Mouse (Mus musculus) left cerebral cortex, postnatal 25 days (tissue): ENCODE measurements at regions not wholly inside any gene's neighbourhood (a gene's known extent, or its start where the extent isn't known, plus 50 kb on each side); places are given as distances from the start of the nearest gene placed in this dataset.

Experiments
- DNase-seq, 2 experiments: peaks; one replicate each; pipeline ENCODE4 v3.0.0; 2022; ENCODE audit warnings: low spot score in 2 of 2, mixed read lengths in 1 of 2
- intact Hi-C: fragments of 180-260 bp; cut with DNase I; formaldehyde crosslinking; loops from one replicate; pipeline ENCODE4 v1.15.1; 2025

GRCm38 (mm10) chr15:93913462-93913861, 317.8 kb upstream of the Prickle1 start:
- intact Hi-C loops: no loop called here
- peak in 1 of 2 experiments; percentile 47 for DNase-seq

- intact Hi-C loops: no loop called here
- DNase-seq: no peak
These were observed 317.4 kb upstream of the Prickle1 start for GRCm38 (mm10) chr15:93913041-93913440.

- intact Hi-C loops: no loop called here
- no peak for DNase-seq
These were observed 315.3 kb upstream of the Prickle1 start for GRCm38 (mm10) chr15:93910981-93911431.

GRCm38 (mm10) chr15:93910158-93910557, 314.5 kb upstream of the Prickle1 start:
- DNase-seq: no peak
- intact Hi-C loops: no loop called here

GRCm38 (mm10) chr15:93903671-93904603, 308.2 kb upstream of the Prickle1 start:
- DNase-seq: no peak
- intact Hi-C loops: no loop called here

GRCm38 (mm10) chr15:93882826-93883225, 287.1 kb upstream of the Prickle1 start:
- intact Hi-C loops: no loop called here
- DNase-seq: no peak

GRCm38 (mm10) chr15:93881276-93881675, 285.6 kb upstream of the Prickle1 start:
- peak in 1 of 2 experiments; percentile 76 for DNase-seq
- intact Hi-C loops: no loop called here

- DNase-seq: peak in 1 of 2 experiments; percentile 43
- intact Hi-C loops: no loop called here
These were observed 284.6 kb upstream of the Prickle1 start for GRCm38 (mm10) chr15:93880302-93880701.

- peak in 1 of 2 experiments; percentile 67 for DNase-seq
- intact Hi-C loops: loop anchor here (1.0 to 5.0 kb wide), 3 partner anchors 26 to 283 kb away; partner anchors contain the start of gene Prickle1
These were observed 283.3 kb upstream of the Prickle1 start for GRCm38 (mm10) chr15:93879006-93879405.

- DNase-seq: peak; percentile 32 to 76
- intact Hi-C loops: loop anchor here (5.0 kb wide), 2 partner anchors 279 to 286 kb away; partner anchors contain the start of gene Prickle1
These were observed 280.6 kb upstream of the Prickle1 start for GRCm38 (mm10) chr15:93876335-93876734.

GRCm38 (mm10) chr15:93875685-93876084, 280.0 kb upstream of the Prickle1 start:
- intact Hi-C loops: loop anchor here (5.0 kb wide), 2 partner anchors 278 to 287 kb away; partner anchors contain the start of gene Prickle1
- peak in 1 of 2 experiments; percentile 78 for DNase-seq

GRCm38 (mm10) chr15:93874206-93874605, 278.5 kb upstream of the Prickle1 start:
- intact Hi-C loops: no loop called here
- peak; percentile 60 to 90 for DNase-seq

GRCm38 (mm10) chr15:93857336-93857901, 261.7 kb upstream of the Prickle1 start:
- intact Hi-C loops: no loop called here
- DNase-seq: no peak

GRCm38 (mm10) chr15:93853221-93853620, 257.5 kb upstream of the Prickle1 start:
- DNase-seq: peak in 1 of 2 experiments; percentile 88
- intact Hi-C loops: loop anchor here (1.0 to 2.0 kb wide), 2 partner anchors 26 to 162 kb away; no protein-coding TSS in a partner anchor

- peak in 1 of 2 experiments; percentile 73 for DNase-seq
- intact Hi-C loops: loop anchor here (2.0 kb wide), 1 partner anchor 161 kb away; no protein-coding TSS in a partner anchor
These were observed 256.4 kb upstream of the Prickle1 start for GRCm38 (mm10) chr15:93852126-93852525.

- no peak for DNase-seq
- intact Hi-C loops: no loop called here
These were observed 254.7 kb upstream of the Prickle1 start for GRCm38 (mm10) chr15:93850388-93850787.

GRCm38 (mm10) chr15:93848830-93849229, 253.1 kb upstream of the Prickle1 start:
- no peak for DNase-seq
- intact Hi-C loops: no loop called here

- intact Hi-C loops: loop anchor here (1.0 kb wide), 1 partner anchor 236 kb away; no protein-coding TSS in a partner anchor
- DNase-seq: peak in 1 of 2 experiments; percentile 59
These were observed 251.1 kb upstream of the Prickle1 start for GRCm38 (mm10) chr15:93846797-93847196.

GRCm38 (mm10) chr15:93845801-93846200, 250.1 kb upstream of the Prickle1 start:
- intact Hi-C loops: loop anchor here (1.0 kb wide), 1 partner anchor 236 kb away; no protein-coding TSS in a partner anchor
- peak; percentile 65 to 95 for DNase-seq

GRCm38 (mm10) chr15:93832956-93833355, 237.3 kb upstream of the Prickle1 start:
- intact Hi-C loops: no loop called here
- no peak for DNase-seq
